Mouse (Mus musculus) lung, embryonic 16.5 days (tissue): ENCODE measurements at regions not wholly inside any gene's neighbourhood (a gene's known extent, or its start where the extent isn't known, plus 50 kb on each side); places are given as distances from the start of the nearest gene placed in this dataset.

Experiments used
- ATAC-seq: fragments of 200-750 bp; cut with Nextera tagmentation; 2 replicates; pipeline ENCODE4 v1.8.0; 2017; ENCODE audit warnings: low read depth, mild to moderate bottlenecking, moderate library complexity
- H3K27ac ChIP-seq: fragments of 300-500 bp; sonication (generic); 2 replicates; pipeline ENCODE4 v1.5.1; 2014; ENCODE audit warnings: mild to moderate bottlenecking, control low read depth, low read length
- H3K27me3 ChIP-seq: fragments of 300-500 bp; sonication (generic); 2 replicates; pipeline ENCODE4 v1.6.1; 2014; ENCODE audit warnings: low read depth, low read length, mixed read lengths; ENCODE audit not compliant: control insufficient read depth, insufficient read depth
- H3K36me3 ChIP-seq: fragments of 300-500 bp; sonication (generic); 2 replicates; pipeline ENCODE4 v1.6.1; 2014; ENCODE audit warnings: low read length; ENCODE audit not compliant: control insufficient read depth, insufficient read depth
- H3K4me1 ChIP-seq: fragments of 300-500 bp; sonication (generic); replicated peaks from 2 replicates; pipeline ENCODE4 v1.6.1; 2014; ENCODE audit warnings: low read length, mixed read lengths; ENCODE audit not compliant: control insufficient read depth, insufficient read depth
- H3K4me2 ChIP-seq: fragments of 300-500 bp; sonication (generic); 2 replicates; pipeline ENCODE4 v1.6.1; 2014; ENCODE audit warnings: low read depth, low read length, control low read depth
- H3K4me3 ChIP-seq: fragments of 300-500 bp; sonication (generic); 2 replicates; pipeline ENCODE4 v1.5.1; 2014; ENCODE audit warnings: mild to moderate bottlenecking, low read length, control low read depth
- H3K9ac ChIP-seq: fragments of 300-500 bp; sonication (generic); 2 replicates; pipeline ENCODE4 v1.6.1; 2014; ENCODE audit warnings: low read length, control low read depth
- H3K9me3 ChIP-seq: fragments of 300-500 bp; sonication (generic); 2 replicates; pipeline ENCODE4 v1.6.1; 2016; ENCODE audit warnings: low read length; ENCODE audit not compliant: control insufficient read depth
- WGBS: fragments of 180-500 bp; shearing (Covaris S2); extraction: QIAGEN DNeasy Blood & Tissue Kit; methylation state at CpG from one replicate; pipeline ENCODE4 v1.1.7; 2014; 5-methylcytosine and 5-hydroxymethylcytosine counted together

GRCm38 (mm10) chr11:31282136-31282535 lies 87.7 kb downstream of the Stc2 start:
- H3K4me1 ChIP-seq: no peaks in the 10 kb centered on the region
- no peak overlapping the region for H3K4me2 ChIP-seq
- ATAC-seq: no peak
- H3K36me3 ChIP-seq: no peaks in the 10 kb centered on the region
- H3K27me3 ChIP-seq: no peaks in the 10 kb centered on the region
- H3K27ac ChIP-seq: no peak overlapping the region
- no peak overlapping the region for H3K4me3 ChIP-seq
- no peaks in the 10 kb centered on the region for H3K9me3 ChIP-seq
- no peak overlapping the region for H3K9ac ChIP-seq
- 40% methylated on average over 2 of the region's 2 CpGs for WGBS

GRCm38 (mm10) chr11:31248467-31248866 lies 66.2 kb upstream of the Gm17332 start:
- ATAC-seq: 0 out of 2 replicates have a peak, but pooled peaks have one; percentile 12
- H3K36me3 ChIP-seq: no peaks in the 10 kb centered on the region
- 10% methylated on average over 2 of the region's 2 CpGs for WGBS

More at GRCm38 (mm10) chr11:31248467-31248866, 66.2 kb upstream of the Gm17332 start:
- no peak overlapping the region for H3K4me3 ChIP-seq
- H3K9ac ChIP-seq: no peak overlapping the region
- no peaks in the 10 kb centered on the region for H3K9me3 ChIP-seq
- no peaks in the 10 kb centered on the region for H3K4me1 ChIP-seq
- no peak overlapping the region for H3K4me2 ChIP-seq
- H3K27me3 ChIP-seq: no peaks in the 10 kb centered on the region
- no peak overlapping the region for H3K27ac ChIP-seq
